Mouse (Mus musculus) thymus, adult 2 months (tissue): Measurements from ENCODE around the gene Tfb1m.

Experiments
- CTCF ChIP-seq: fragments of 200-500 bp; IDR thresholded peaks from 2 replicates; pipeline ENCODE4 v1.5.1; 2012; ENCODE audit warnings: mild to moderate bottlenecking, control low read depth, low read length, moderate library complexity, borderline replicate concordance; ENCODE audit not compliant: control insufficient read depth, poor library complexity, insufficient read depth; ENCODE audit errors: extremely low read depth
- POLR2A ChIP-seq: fragments of 200-500 bp; IDR thresholded peaks from 2 replicates; pipeline ENCODE4 v1.6.1; 2012; ENCODE audit warnings: mild to moderate bottlenecking, low read length, control low read depth, moderate library complexity; ENCODE audit not compliant: control insufficient read depth, poor library complexity, insufficient read depth; ENCODE audit errors: extremely low read depth

- TF ChIP-seq POLR2A (no peak), CTCF (no peak)
These were observed 71.7 kb downstream of the Tfb1m start for GRCm38 (mm10) chr17:3485851-3486250.
